Mouse (Mus musculus): ENCODE data around the gene Dpy19l3. TPM values are rescaled to one million over a fixed set of nuclear protein-coding genes. Genes with fewer than 3 reads are reported as not detected.
A peak's percentile ranks its signal among the peaks of the same experiment; 100 is the strongest.

Gene Dpy19l3
- polyA plus RNA-seq, 1 experiment from 2014 or later: 15.9 TPM

DNA sequence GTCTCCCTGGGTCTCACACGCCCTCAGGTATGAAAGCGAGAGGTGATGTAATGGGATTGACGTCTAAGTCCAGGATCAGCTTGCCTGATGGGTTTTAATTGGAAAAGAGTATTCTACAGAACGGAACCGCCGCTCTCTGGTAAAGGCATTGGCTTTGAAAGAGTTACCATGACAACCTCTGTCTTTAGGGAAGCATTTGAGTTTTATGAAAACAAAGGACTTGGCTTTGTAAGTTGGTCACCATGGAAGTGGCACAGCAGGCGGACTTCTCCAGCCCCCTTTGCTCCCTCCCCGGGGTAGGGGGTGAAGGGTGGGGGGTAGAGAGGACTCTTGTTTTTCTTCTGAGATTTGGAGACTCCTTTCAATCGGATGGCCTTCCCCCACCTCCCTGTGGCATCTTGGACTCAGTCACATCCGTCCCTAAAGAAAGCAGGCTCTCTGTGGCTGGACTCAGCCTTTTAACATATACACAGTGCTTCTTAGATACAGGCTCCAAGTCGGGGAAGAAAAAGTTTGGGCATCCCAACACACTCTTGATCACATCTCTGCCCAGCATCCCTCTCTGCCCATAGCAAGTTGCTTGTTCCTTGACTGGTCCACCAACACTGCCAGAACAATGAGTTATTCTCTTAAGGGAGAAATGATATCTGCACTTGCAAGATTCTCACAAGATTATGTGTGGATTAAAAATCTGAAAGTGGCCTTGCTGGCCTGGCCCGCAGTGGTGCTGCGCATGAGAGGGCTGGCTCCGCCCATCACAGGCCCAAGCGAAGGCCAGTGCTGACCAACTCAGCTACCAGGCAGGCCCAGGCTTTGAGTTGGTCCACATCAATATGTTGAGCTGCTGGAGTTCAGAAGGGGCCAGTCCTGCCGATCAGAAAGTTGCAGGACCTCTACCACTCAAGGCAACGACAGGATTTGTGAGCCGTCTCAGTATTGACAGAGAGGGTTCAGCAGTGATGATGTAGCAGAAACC lies 85.9 kb downstream of the Dpy19l3 start:
- Histone ChIP-seq H3K4me3 (ENCODE audit: low read depth, low read length) (no peak overlapping the region), H3K9ac (ENCODE audit: low read depth, low read length) (no peak overlapping the region), H3K27ac (ENCODE audit: low read depth, low read length) (no peak overlapping the region), H3K4me2 (no peak overlapping the region), H3K4me1 (ENCODE audit: control insufficient read depth, insufficient read depth, low read length) (no peaks in the 10 kb centered on the region), H3K9me3 (replicated peaks; ENCODE audit: control insufficient read depth, low read length) (no peaks in the 10 kb centered on the region), H3K27me3 (ENCODE audit: control insufficient read depth, insufficient read depth, low read length) (no peaks in the 10 kb centered on the region), H3K36me3 (ENCODE audit: control insufficient read depth, insufficient read depth, low read length) (no peaks in the 10 kb centered on the region)
- WGBS (ENCODE audit: insufficient replicate concordance): 62% methylated on average over 18 of the region's 18 CpGs
- no peak for ATAC-seq (replicated peaks; ENCODE audit: insufficient number of reproducible peaks, low FRiP score, low TSS enrichment)

DNA sequence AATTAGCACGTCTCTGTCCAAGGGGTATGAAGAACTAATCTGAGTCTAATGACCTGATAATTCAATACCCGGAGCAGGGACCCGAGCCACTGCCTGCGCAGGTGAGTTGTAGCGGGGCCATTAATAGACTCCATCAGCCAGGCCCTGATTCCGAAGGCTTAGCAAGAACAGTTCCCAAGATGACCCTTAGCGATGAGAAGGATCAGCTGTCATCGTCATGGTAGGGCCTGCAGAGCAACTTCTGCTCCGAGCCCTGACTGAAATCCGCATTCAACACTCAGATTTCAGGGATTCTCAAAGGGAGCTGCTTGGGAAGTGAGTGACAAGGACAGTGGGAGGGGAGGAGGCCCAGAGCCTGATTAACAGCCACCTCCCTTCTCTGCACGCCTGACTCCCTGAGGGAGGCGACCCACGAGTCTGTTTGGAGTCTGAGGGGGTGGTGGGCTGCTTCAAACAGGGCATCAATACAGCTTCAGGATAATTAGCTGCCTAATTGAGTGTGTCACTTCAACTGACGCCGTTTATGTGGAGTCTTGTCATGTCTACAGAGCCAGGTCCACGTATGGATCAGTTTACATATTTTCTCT lies 90.4 kb downstream of the Dpy19l3 start:
- no peak for ATAC-seq (replicated peaks; ENCODE audit: insufficient number of reproducible peaks, low FRiP score, low TSS enrichment)

DNA sequence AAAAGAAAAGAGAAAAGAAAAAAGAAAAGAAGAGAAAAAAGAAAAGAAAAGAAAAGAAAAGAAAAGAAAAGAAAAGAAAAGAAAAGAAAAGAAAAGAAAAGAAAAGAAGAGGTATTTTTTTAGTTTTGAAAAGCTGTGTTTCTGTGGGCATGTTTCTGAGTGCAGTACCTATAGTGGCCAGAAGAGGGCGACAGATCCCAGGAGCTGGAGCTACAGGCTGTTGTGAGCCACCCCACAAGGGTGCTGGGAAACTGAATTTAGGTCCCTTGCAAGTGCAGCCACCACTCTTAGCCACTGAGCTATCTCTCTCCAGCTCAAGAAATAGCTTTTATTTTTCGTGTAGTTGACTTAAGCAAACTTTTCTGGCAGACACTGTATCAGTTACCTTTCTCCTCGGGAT lies 95.1 kb downstream of the Dpy19l3 start:
- Histone ChIP-seq H3K4me3 (ENCODE audit: low read depth, low read length) (no peak overlapping the region), H3K36me3 (ENCODE audit: control insufficient read depth, insufficient read depth, low read length) (no peaks in the 10 kb centered on the region), H3K9me3 (replicated peaks; ENCODE audit: control insufficient read depth, low read length) (no peaks in the 10 kb centered on the region), H3K9ac (ENCODE audit: low read depth, low read length) (no peak overlapping the region), H3K4me1 (ENCODE audit: control insufficient read depth, insufficient read depth, low read length) (no peaks in the 10 kb centered on the region), H3K4me2 (no peak overlapping the region), H3K27ac (ENCODE audit: low read depth, low read length) (no peak overlapping the region), H3K27me3 (ENCODE audit: control insufficient read depth, insufficient read depth, low read length) (no peaks in the 10 kb centered on the region)
- 51% methylated on average over 3 of the region's 3 CpGs for WGBS (ENCODE audit: insufficient replicate concordance)
- ATAC-seq (replicated peaks; ENCODE audit: insufficient number of reproducible peaks, low FRiP score, low TSS enrichment): no peak

More for the DNA sequence above, 90.4 kb downstream of the Dpy19l3 start:
- Histone ChIP-seq H3K4me1 (ENCODE audit: control insufficient read depth, insufficient read depth, low read length) (no peaks in the 10 kb centered on the region), H3K36me3 (ENCODE audit: control insufficient read depth, insufficient read depth, low read length) (no peaks in the 10 kb centered on the region), H3K4me3 (ENCODE audit: low read depth, low read length) (no peak overlapping the region), H3K27ac (ENCODE audit: low read depth, low read length) (no peak overlapping the region), H3K4me2 (no peak overlapping the region), H3K27me3 (ENCODE audit: control insufficient read depth, insufficient read depth, low read length) (no peaks in the 10 kb centered on the region), H3K9me3 (replicated peaks; ENCODE audit: control insufficient read depth, low read length) (no peaks in the 10 kb centered on the region), H3K9ac (ENCODE audit: low read depth, low read length) (no peak overlapping the region)
- WGBS (ENCODE audit: insufficient replicate concordance): 55% methylated on average over 16 of the region's 16 CpGs

DNA sequence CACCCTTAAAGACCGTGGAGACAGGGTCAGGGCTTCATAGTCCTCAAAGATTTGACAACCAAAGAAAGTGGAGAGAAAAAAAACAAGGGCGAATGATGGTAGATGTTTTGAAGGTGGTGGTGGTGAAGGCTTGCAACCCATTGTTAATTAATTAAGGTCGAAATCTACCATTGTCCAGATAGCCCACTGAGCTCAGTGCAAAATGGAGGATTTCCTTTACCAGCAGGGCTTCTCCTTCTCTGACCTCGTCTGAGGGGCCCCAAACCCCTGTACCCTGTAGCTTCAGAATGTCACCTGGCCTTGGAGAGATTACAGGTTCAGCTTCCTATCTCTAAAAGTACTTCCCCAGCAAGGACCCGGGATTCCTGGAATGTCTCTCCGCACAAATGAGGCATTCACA lies 96.4 kb downstream of the Dpy19l3 start:
- Histone ChIP-seq H3K4me3 (ENCODE audit: low read depth, low read length) (no peak overlapping the region), H3K27ac (ENCODE audit: low read depth, low read length) (no peak overlapping the region), H3K4me2 (no peak overlapping the region), H3K27me3 (ENCODE audit: control insufficient read depth, insufficient read depth, low read length) (no peaks in the 10 kb centered on the region), H3K9ac (ENCODE audit: low read depth, low read length) (no peak overlapping the region), H3K4me1 (ENCODE audit: control insufficient read depth, insufficient read depth, low read length) (no peaks in the 10 kb centered on the region), H3K9me3 (replicated peaks; ENCODE audit: control insufficient read depth, low read length) (no peaks in the 10 kb centered on the region), H3K36me3 (ENCODE audit: control insufficient read depth, insufficient read depth, low read length) (no peaks in the 10 kb centered on the region)
- 44% methylated on average over 6 of the region's 6 CpGs for whole genome bisulfite sequencing (ENCODE audit: insufficient replicate concordance)
- no peak for ATAC-seq (replicated peaks; ENCODE audit: insufficient number of reproducible peaks, low FRiP score, low TSS enrichment)

DNA sequence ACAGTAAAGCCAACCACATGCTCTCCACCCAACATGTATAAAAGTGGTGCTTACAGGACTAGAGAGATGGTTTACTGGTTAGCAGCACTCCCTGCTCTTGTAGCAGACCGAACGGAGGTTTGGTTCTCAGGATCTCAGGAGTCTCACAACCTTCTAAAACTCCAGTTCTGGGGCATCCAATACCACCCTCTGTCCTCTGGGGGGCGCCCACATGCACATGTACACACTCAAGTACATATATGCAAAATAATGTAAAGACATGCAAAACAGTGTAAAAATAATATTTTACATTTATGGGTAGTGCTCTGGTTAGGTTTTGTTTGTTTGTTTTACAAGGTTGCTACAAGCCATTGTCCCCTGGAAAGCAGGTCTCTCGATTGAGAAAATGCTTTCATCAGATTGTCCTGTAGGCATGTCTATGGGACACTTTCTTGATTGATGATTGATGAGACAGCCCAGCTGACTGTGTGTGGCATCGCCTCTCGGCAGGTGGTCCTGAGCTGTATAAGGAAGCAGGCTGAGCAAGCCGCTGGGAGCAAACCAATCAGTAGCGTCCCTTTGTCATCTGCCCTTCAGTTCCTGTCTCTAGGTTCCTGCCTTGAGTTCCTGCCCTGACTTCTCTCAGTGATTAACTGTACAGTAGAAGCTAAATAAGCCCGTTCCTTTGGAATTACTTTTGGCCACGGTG lies 102.5 kb downstream of the Dpy19l3 start:
- Histone ChIP-seq H3K9ac (ENCODE audit: low read depth, low read length) (no peak overlapping the region), H3K4me1 (ENCODE audit: control insufficient read depth, insufficient read depth, low read length) (no peaks in the 10 kb centered on the region), H3K4me2 (no peak overlapping the region), H3K27ac (ENCODE audit: low read depth, low read length) (no peak overlapping the region), H3K27me3 (ENCODE audit: control insufficient read depth, insufficient read depth, low read length) (no peaks in the 10 kb centered on the region), H3K9me3 (replicated peaks; ENCODE audit: control insufficient read depth, low read length) (no peaks in the 10 kb centered on the region), H3K36me3 (ENCODE audit: control insufficient read depth, insufficient read depth, low read length) (no peaks in the 10 kb centered on the region), H3K4me3 (ENCODE audit: low read depth, low read length) (no peak overlapping the region)
- no peak for ATAC-seq (replicated peaks; ENCODE audit: insufficient number of reproducible peaks, low FRiP score, low TSS enrichment)
- 78% methylated on average over 10 of the region's 10 CpGs for WGBS (ENCODE audit: insufficient replicate concordance)

DNA sequence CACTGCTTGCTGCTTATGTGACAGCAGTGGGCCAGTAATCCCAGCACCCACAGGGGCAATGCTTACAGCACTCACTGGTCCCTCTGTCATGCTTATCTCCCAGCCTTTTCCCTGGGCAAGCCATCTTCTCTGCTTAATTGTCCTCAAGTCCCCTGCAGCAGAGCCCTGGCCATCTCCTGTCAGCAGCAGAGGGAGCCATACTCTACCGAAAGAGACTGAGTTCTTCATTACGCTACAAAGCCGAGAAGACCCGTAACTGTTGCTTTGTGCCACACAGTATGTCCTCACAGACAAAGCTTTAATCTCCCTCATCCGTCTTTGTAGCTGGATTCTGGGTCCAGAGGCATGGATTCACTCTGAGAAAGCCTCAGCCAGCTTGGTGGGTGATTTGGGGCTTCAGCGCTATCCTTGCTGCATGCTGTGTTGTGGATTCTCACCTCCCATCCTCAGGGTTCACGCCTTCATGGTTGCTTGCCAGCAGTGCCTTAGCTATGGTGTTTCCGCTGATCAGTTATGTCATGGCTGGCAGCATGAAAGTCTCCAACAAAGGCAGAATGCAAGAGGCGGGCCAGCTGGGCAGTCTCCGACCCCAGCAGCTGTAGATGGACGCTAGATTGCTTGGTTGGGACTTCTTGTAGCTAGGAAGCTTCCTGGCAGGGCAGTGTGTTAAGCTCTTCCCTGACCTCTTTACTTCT lies 103.4 kb downstream of the Dpy19l3 start:
- H3K36me3 ChIP-seq (ENCODE audit: control insufficient read depth, insufficient read depth, low read length): no peaks in the 10 kb centered on the region
- no peaks in the 10 kb centered on the region for H3K27me3 ChIP-seq (ENCODE audit: control insufficient read depth, insufficient read depth, low read length)
- H3K4me3 ChIP-seq (ENCODE audit: low read depth, low read length): no peak overlapping the region
- no peak overlapping the region for H3K4me2 ChIP-seq
- H3K9me3 ChIP-seq (replicated peaks; ENCODE audit: control insufficient read depth, low read length): no peaks in the 10 kb centered on the region
- 72% methylated on average over 11 of the region's 11 CpGs for WGBS (ENCODE audit: insufficient replicate concordance)
- no peak overlapping the region for H3K27ac ChIP-seq (ENCODE audit: low read depth, low read length)
- no peak overlapping the region for H3K9ac ChIP-seq (ENCODE audit: low read depth, low read length)
- ATAC-seq (replicated peaks; ENCODE audit: insufficient number of reproducible peaks, low FRiP score, low TSS enrichment): no peak
- 0 out of 2 replicates have a peak, but pooled peaks cover 2% of the 10 kb centered on the region for H3K4me1 ChIP-seq (ENCODE audit: control insufficient read depth, insufficient read depth, low read length)

DNA sequence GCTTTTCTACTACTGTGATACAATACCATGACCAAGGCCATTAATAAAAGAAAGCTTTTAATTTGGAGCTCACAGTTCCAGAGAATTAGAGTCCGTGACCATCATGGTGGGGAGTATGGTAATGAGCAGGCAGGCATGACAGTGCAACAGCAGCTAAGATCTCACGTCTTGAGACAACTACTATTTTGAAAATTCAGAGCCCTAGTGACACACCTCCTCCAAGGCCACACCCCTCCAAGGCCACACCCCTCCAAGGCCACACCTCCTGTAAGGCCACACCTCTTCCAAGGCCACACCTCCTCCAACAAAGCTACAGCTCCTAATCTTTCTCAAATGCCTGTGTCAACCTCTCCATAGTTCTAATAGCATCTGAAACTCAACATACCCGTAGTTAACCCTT lies 105.2 kb downstream of the Dpy19l3 start:
- 0 out of 2 replicates have a peak, but pooled peaks cover 2% of the 10 kb centered on the region for H3K4me1 ChIP-seq (ENCODE audit: control insufficient read depth, insufficient read depth, low read length)
- no peaks in the 10 kb centered on the region for H3K27me3 ChIP-seq (ENCODE audit: control insufficient read depth, insufficient read depth, low read length)
- ATAC-seq (replicated peaks; ENCODE audit: insufficient number of reproducible peaks, low FRiP score, low TSS enrichment): peak; percentile 55; the same call in 1 of the 2 replicates
- H3K9ac ChIP-seq (ENCODE audit: low read depth, low read length): no peak overlapping the region
- no peak overlapping the region for H3K4me2 ChIP-seq
- peaks cover 4% of the 10 kb centered on the region; the same call in 1 of the 2 replicates for H3K36me3 ChIP-seq (ENCODE audit: control insufficient read depth, insufficient read depth, low read length)
- no peak overlapping the region for H3K4me3 ChIP-seq (ENCODE audit: low read depth, low read length)
- H3K9me3 ChIP-seq (replicated peaks; ENCODE audit: control insufficient read depth, low read length): no peaks in the 10 kb centered on the region
- no peak overlapping the region for H3K27ac ChIP-seq (ENCODE audit: low read depth, low read length)
- 47% methylated on average over 3 of the region's 3 CpGs for WGBS (ENCODE audit: insufficient replicate concordance)

All from heart, embryonic 11.5 days (tissue).